Mouse (Mus musculus): ENCODE measurements around the gene Gm20604. TPM values are rescaled to one million over a fixed set of nuclear protein-coding genes. Genes with fewer than 3 reads are reported as not detected.

The Gm20604 gene
- polyA plus RNA-seq, 1 experiment: 4.2 TPM

- H3K27ac ChIP-seq (ENCODE audit: control insufficient read depth, insufficient read depth, low read length): no peak overlapping the region
- no peaks in the 10 kb centered on the region for H3K36me3 ChIP-seq (ENCODE audit: control insufficient read depth, insufficient read depth, low read length)
- H3K4me1 ChIP-seq (replicated peaks; ENCODE audit: control insufficient read depth, insufficient read depth, low read length): peaks cover 6% of the 10 kb centered on the region
- WGBS: 91% methylated on average over 4 of the region's 4 CpGs
- no peak for DNase-seq
- no peak for TF ChIP-seq CTCF (IDR thresholded peaks at IDR 0.05; ENCODE audit: borderline replicate concordance, control insufficient read depth, extremely low read depth, insufficient read depth, low read length, poor library complexity)
- no peak for TF ChIP-seq POLR2A (IDR thresholded peaks at IDR 0.05; ENCODE audit: control insufficient read depth, extremely low read depth, insufficient read depth, low read length, poor library complexity)
- no peaks in the 10 kb centered on the region for H3K27me3 ChIP-seq (ENCODE audit: control insufficient read depth, insufficient read depth, low read length)
- no peak overlapping the region for H3K4me3 ChIP-seq (ENCODE audit: control insufficient read depth, insufficient read depth, low read length)
Observed at GRCm38 (mm10) chr12:102710851-102711375, 47.6 kb downstream of the Gm20604 start.

GRCm38 (mm10) chr12:102709896-102710295 is 48.6 kb downstream of the Gm20604 start:
- H3K27ac ChIP-seq (ENCODE audit: control insufficient read depth, insufficient read depth, low read length): no peak overlapping the region
- H3K4me3 ChIP-seq (ENCODE audit: control insufficient read depth, insufficient read depth, low read length): no peak overlapping the region
- 95% methylated on average over 5 of the region's 5 CpGs for WGBS
- peaks cover 10% of the 10 kb centered on the region for H3K4me1 ChIP-seq (replicated peaks; ENCODE audit: control insufficient read depth, insufficient read depth, low read length)
- no peaks in the 10 kb centered on the region for H3K36me3 ChIP-seq (ENCODE audit: control insufficient read depth, insufficient read depth, low read length)
- TF ChIP-seq POLR2A (IDR thresholded peaks at IDR 0.05; ENCODE audit: control insufficient read depth, extremely low read depth, insufficient read depth, low read length, poor library complexity) (no peak), CTCF (IDR thresholded peaks at IDR 0.05; ENCODE audit: borderline replicate concordance, control insufficient read depth, extremely low read depth, insufficient read depth, low read length, poor library complexity) (no peak)
- no peaks in the 10 kb centered on the region for H3K27me3 ChIP-seq (ENCODE audit: control insufficient read depth, insufficient read depth, low read length)
- DNase-seq: no peak

- no peaks in the 10 kb centered on the region for H3K36me3 ChIP-seq (ENCODE audit: control insufficient read depth, insufficient read depth, low read length)
- no peaks in the 10 kb centered on the region for H3K27me3 ChIP-seq (ENCODE audit: control insufficient read depth, insufficient read depth, low read length)
- WGBS: 91% methylated on average over 11 of the region's 11 CpGs
- H3K27ac ChIP-seq (ENCODE audit: control insufficient read depth, insufficient read depth, low read length): no peak overlapping the region
- H3K4me3 ChIP-seq (ENCODE audit: control insufficient read depth, insufficient read depth, low read length): no peak overlapping the region
- H3K4me1 ChIP-seq (replicated peaks; ENCODE audit: control insufficient read depth, insufficient read depth, low read length): peaks cover 19% of the 10 kb centered on the region
- no peak for TF ChIP-seq POLR2A (IDR thresholded peaks at IDR 0.05; ENCODE audit: control insufficient read depth, extremely low read depth, insufficient read depth, low read length, poor library complexity)
- no peak for TF ChIP-seq CTCF (IDR thresholded peaks at IDR 0.05; ENCODE audit: borderline replicate concordance, control insufficient read depth, extremely low read depth, insufficient read depth, low read length, poor library complexity)
- DNase-seq: no peak
Observed at GRCm38 (mm10) chr12:102708220-102708619, 50.3 kb downstream of the Gm20604 start.

DNA sequence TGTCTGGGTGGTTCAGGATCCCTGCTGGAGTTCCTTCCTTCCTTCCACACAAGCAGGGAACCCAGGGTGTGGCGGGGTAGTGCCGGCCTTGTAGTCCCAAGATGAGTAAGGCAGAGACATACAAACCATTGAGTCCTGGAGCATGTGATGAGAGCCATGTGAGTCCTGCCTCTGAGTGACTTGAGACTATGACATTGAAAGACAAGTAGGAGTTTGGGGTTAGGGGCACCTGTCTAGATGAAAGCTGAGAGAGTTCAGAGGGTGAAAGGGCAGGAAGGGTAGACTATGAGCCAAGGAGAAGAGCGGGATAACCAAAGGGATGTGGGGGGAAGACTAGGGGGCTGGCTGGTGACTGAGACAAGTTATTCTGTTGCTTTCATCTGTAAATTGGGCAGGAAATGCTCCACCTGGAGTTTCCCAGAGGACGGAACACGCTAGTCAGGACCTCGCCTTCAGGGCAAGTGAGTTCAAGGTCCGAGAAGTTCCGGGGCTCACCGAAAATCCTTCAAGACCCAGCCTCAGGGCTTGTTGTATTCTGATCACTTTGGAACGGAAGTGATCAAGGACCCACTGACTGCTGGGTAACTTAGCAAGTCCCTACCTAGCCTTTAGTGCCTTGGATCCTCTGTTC is 51.5 kb downstream of the Gm20604 start:
- H3K36me3 ChIP-seq (ENCODE audit: control insufficient read depth, insufficient read depth, low read length): no peaks in the 10 kb centered on the region
- no peak for DNase-seq
- 94% methylated on average over 10 of the region's 10 CpGs for WGBS
- no peak overlapping the region for H3K4me3 ChIP-seq (ENCODE audit: control insufficient read depth, insufficient read depth, low read length)
- H3K27ac ChIP-seq (ENCODE audit: control insufficient read depth, insufficient read depth, low read length): no peak overlapping the region
- TF ChIP-seq POLR2A (IDR thresholded peaks at IDR 0.05; ENCODE audit: control insufficient read depth, extremely low read depth, insufficient read depth, low read length, poor library complexity): no peak
- TF ChIP-seq CTCF (IDR thresholded peaks at IDR 0.05; ENCODE audit: borderline replicate concordance, control insufficient read depth, extremely low read depth, insufficient read depth, low read length, poor library complexity): no peak
- no peaks in the 10 kb centered on the region for H3K27me3 ChIP-seq (ENCODE audit: control insufficient read depth, insufficient read depth, low read length)
- peaks cover 26% of the 10 kb centered on the region for H3K4me1 ChIP-seq (replicated peaks; ENCODE audit: control insufficient read depth, insufficient read depth, low read length)

DNA sequence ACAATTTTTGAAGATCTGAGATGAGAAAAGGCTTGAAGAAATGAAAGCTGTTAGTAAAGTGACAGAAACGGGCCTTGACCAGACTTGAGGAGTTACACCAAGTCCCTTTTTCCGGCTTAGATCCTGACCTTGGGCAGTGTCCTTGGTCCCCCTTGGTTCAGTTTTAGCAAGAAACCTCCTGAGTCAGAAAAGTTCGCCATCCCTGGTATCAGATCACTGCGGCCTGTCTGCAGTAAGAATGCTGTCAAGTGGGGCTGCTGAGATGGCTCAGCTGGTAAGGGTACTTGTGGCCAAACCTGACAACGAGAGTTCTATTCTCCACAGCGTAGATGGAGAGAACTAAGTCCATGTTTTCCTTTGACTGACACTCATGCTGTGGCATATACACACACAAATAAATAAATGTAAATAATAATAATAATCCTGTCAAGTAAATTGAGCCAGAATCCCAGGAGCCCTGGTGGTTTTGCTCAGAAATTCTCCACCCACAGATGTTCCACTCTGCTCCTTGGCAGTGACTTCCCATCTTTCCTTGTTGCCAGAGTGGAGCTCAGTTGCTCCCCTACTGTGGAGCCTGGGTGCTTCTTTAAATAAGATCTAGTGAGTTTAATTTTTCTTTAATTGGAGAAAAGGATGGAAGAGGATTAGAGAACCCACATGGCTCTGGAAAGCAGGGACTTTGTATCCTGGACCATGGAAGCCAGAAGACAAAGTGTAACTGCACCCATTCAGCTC is 52.4 kb downstream of the Gm20604 start:
- Histone ChIP-seq H3K36me3 (ENCODE audit: control insufficient read depth, insufficient read depth, low read length) (no peaks in the 10 kb centered on the region), H3K4me3 (ENCODE audit: control insufficient read depth, insufficient read depth, low read length) (no peak overlapping the region), H3K27ac (ENCODE audit: control insufficient read depth, insufficient read depth, low read length) (no peak overlapping the region), H3K27me3 (ENCODE audit: control insufficient read depth, insufficient read depth, low read length) (no peaks in the 10 kb centered on the region), H3K4me1 (replicated peaks; ENCODE audit: control insufficient read depth, insufficient read depth, low read length) (peaks cover 31% of the 10 kb centered on the region)
- no peak for DNase-seq
- WGBS: 90% methylated on average over 6 of the region's 6 CpGs
- TF ChIP-seq POLR2A (IDR thresholded peaks at IDR 0.05; ENCODE audit: control insufficient read depth, extremely low read depth, insufficient read depth, low read length, poor library complexity): no peak
- TF ChIP-seq CTCF (IDR thresholded peaks at IDR 0.05; ENCODE audit: borderline replicate concordance, control insufficient read depth, extremely low read depth, insufficient read depth, low read length, poor library complexity): no peak

DNA sequence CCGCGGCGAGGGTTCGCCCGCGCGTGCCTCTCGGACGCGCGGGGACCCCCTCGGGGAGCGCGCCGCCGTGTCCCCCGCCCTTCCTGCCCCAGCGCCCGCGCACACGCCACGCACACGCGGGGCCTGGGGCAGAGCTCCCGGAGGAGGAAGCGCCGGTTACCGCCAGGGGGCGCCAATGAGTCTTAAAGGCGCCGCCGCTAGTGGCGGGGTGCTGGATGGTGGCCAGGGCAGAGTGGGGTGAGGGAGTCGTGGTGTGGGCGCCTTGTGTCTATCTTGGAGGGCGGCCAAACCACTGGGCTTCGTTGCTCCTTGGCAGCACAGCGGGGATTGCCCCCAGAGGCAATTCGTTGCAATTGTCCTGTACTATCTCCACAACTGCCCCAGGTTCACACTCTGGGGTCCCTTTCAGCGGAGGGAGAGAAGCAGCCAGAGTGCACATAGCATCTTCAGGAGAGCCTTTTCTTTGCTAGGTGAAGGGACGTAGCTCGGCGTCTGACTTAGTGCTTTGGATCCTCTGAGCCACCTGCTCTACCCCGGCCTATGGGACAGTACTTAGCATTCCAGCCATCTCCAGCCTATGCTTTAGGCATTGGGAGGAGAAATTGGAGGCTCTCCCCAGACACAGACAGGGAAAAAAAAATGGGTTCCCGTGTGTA is 53.1 kb downstream of the Gm20604 start:
- peak; percentile 100 for TF ChIP-seq CTCF (IDR thresholded peaks at IDR 0.05; ENCODE audit: borderline replicate concordance, control insufficient read depth, extremely low read depth, insufficient read depth, low read length, poor library complexity)
- TF ChIP-seq POLR2A (IDR thresholded peaks at IDR 0.05; ENCODE audit: control insufficient read depth, extremely low read depth, insufficient read depth, low read length, poor library complexity): no peak
- Histone ChIP-seq H3K4me3 (ENCODE audit: control insufficient read depth, insufficient read depth, low read length) (peak overlapping the region; percentile 65), H3K27ac (ENCODE audit: control insufficient read depth, insufficient read depth, low read length) (no peak overlapping the region), H3K27me3 (ENCODE audit: control insufficient read depth, insufficient read depth, low read length) (no peaks in the 10 kb centered on the region), H3K4me1 (replicated peaks; ENCODE audit: control insufficient read depth, insufficient read depth, low read length) (peaks cover 37% of the 10 kb centered on the region), H3K36me3 (ENCODE audit: control insufficient read depth, insufficient read depth, low read length) (no peaks in the 10 kb centered on the region)
- DNase-seq: peak; percentile 89
- 3% methylated on average over 45 of the region's 45 CpGs for WGBS
